Mouse (Mus musculus) limb, embryonic 12.5 days (tissue): ENCODE measurements around the gene Urgcp. TPM values are rescaled to one million over a fixed set of nuclear protein-coding genes. Genes with fewer than 3 reads are reported as not detected.
A peak's percentile ranks its signal among the peaks of the same experiment; 100 is the strongest.

ENCODE experiments used
- ATAC-seq: fragments of 200-750 bp; cut with Nextera tagmentation; 2 replicates; pipeline ENCODE4 v1.8.0; 2017; ENCODE audit warnings: low read depth, moderate TSS enrichment; ENCODE audit not compliant: insufficient number of reproducible peaks, insufficient read depth, low FRiP score, low TSS enrichment
- H3K27ac ChIP-seq: fragments of 300-500 bp; sonication (generic); 2 replicates; pipeline ENCODE4 v1.5.1; 2016; ENCODE audit warnings: mild to moderate bottlenecking, moderate library complexity
- H3K27me3 ChIP-seq: fragments of 300-500 bp; sonication (generic); 2 replicates; pipeline ENCODE4 v1.6.1; 2016; ENCODE audit warnings: mild to moderate bottlenecking, moderate library complexity
- H3K36me3 ChIP-seq: fragments of 300-500 bp; sonication (generic); 2 replicates; pipeline ENCODE4 v1.6.1; 2016; ENCODE audit warnings: mild to moderate bottlenecking, moderate library complexity
- H3K4me1 ChIP-seq: fragments of 300-500 bp; sonication (generic); replicated peaks from 2 replicates; pipeline ENCODE4 v1.6.1; 2016
- H3K4me2 ChIP-seq: fragments of 300-500 bp; sonication (generic); 2 replicates; pipeline ENCODE4 v1.6.1; 2016; ENCODE audit warnings: mild to moderate bottlenecking, moderate library complexity
- H3K4me3 ChIP-seq: fragments of 300-500 bp; sonication (generic); replicated peaks from 2 replicates; pipeline ENCODE4 v1.5.1; 2016; ENCODE audit warnings: mild to moderate bottlenecking
- H3K9ac ChIP-seq: fragments of 300-500 bp; sonication (generic); replicated peaks from 2 replicates; pipeline ENCODE4 v1.6.1; 2016; ENCODE audit warnings: mild to moderate bottlenecking, moderate library complexity
- H3K9me3 ChIP-seq: fragments of 300-500 bp; sonication (generic); 2 replicates; pipeline ENCODE4 v1.6.1; 2016; ENCODE audit warnings: mild to moderate bottlenecking, moderate library complexity
- WGBS: fragments of 180-500 bp; shearing (Covaris S2); methylation state at CpG from one replicate; pipeline ENCODE4 v1.1.7; 2016; 5-methylcytosine and 5-hydroxymethylcytosine counted together
- polyA plus RNA-seq: library from polyadenylated mRNA; unstranded; fragments of >200 nt; fragmentation: Nextera tagmentation; extraction: Ambion mirVana; gene quantifications from 2 replicates; pipeline ENCODE4 v1.2.1, GENCODE M21; 2016

The Urgcp gene
- polyA plus RNA-seq, 1 experiment from 2014 or later: 24.6 TPM

GRCm38 (mm10) chr11:5782199-5782944 is 20.2 kb upstream of the Urgcp start:
- H3K4me1 ChIP-seq: peaks cover 1% of the 10 kb centered on the region
- H3K27ac ChIP-seq: no peak overlapping the region
- H3K4me2 ChIP-seq: no peak overlapping the region
- no peaks in the 10 kb centered on the region for H3K9me3 ChIP-seq
- no peak overlapping the region for H3K9ac ChIP-seq
- WGBS: 71% methylated on average over 8 of the region's 8 CpGs
- H3K27me3 ChIP-seq: no peaks in the 10 kb centered on the region
- H3K4me3 ChIP-seq: no peak overlapping the region
- H3K36me3 ChIP-seq: peaks cover 8% of the 10 kb centered on the region
- ATAC-seq: no peak

GRCm38 (mm10) chr11:5780035-5780499 is 17.9 kb upstream of the Urgcp start:
- 95% methylated on average over 6 of the region's 6 CpGs for WGBS
- no peak overlapping the region for H3K9ac ChIP-seq
- no peaks in the 10 kb centered on the region for H3K9me3 ChIP-seq
- no peak for ATAC-seq
- peaks cover 8% of the 10 kb centered on the region for H3K36me3 ChIP-seq
- H3K27me3 ChIP-seq: no peaks in the 10 kb centered on the region
- H3K4me2 ChIP-seq: no peak overlapping the region
- no peaks in the 10 kb centered on the region for H3K4me1 ChIP-seq
- H3K27ac ChIP-seq: no peak overlapping the region
- no peak overlapping the region for H3K4me3 ChIP-seq

- WGBS: 59% methylated on average over 2 of the region's 2 CpGs
- H3K4me2 ChIP-seq: no peak overlapping the region
- H3K9ac ChIP-seq: no peak overlapping the region
- peaks cover 8% of the 10 kb centered on the region for H3K36me3 ChIP-seq
- peaks cover under 1% of the 10 kb centered on the region; the same call in 1 of the 2 replicates for H3K9me3 ChIP-seq
- H3K27me3 ChIP-seq: no peaks in the 10 kb centered on the region
- ATAC-seq: no peak
- H3K27ac ChIP-seq: no peak overlapping the region
- no peak overlapping the region for H3K4me3 ChIP-seq
- H3K4me1 ChIP-seq: no peaks in the 10 kb centered on the region
These were observed 16.3 kb upstream of the Urgcp start for GRCm38 (mm10) chr11:5778481-5778880.

GRCm38 (mm10) chr11:5766019-5766418 is 3.8 kb upstream of the Urgcp start:
- H3K4me2 ChIP-seq: no peak overlapping the region
- peaks cover 5% of the 10 kb centered on the region; the same call in 1 of the 2 replicates for H3K4me1 ChIP-seq
- 90% methylated on average over 6 of the region's 6 CpGs for WGBS
- no peaks in the 10 kb centered on the region for H3K27me3 ChIP-seq
- H3K9ac ChIP-seq: no peak overlapping the region
- peaks cover 12% of the 10 kb centered on the region for H3K36me3 ChIP-seq
- no peak overlapping the region for H3K4me3 ChIP-seq
- H3K27ac ChIP-seq: no peak overlapping the region
- no peak for ATAC-seq
- H3K9me3 ChIP-seq: no peaks in the 10 kb centered on the region

- H3K4me1 ChIP-seq: peaks cover 13% of the 10 kb centered on the region; the same call in 1 of the 2 replicates
- H3K9me3 ChIP-seq: no peaks in the 10 kb centered on the region
- H3K4me2 ChIP-seq: peak overlapping the region; percentile 79
- ATAC-seq: no peak; the same call in 1 of the 2 replicates
- H3K9ac ChIP-seq: peak overlapping the region; percentile 81; the same call in 1 of the 2 replicates
- no peaks in the 10 kb centered on the region for H3K27me3 ChIP-seq
- WGBS: 24% methylated on average over 6 of the region's 6 CpGs
- H3K36me3 ChIP-seq: peaks cover 7% of the 10 kb centered on the region; the same call in 1 of the 2 replicates
- peak overlapping the region; percentile 70 for H3K4me3 ChIP-seq
- peak overlapping the region; percentile 46; the same call in 1 of the 2 replicates for H3K27ac ChIP-seq
These were observed 432 bp upstream of the Urgcp start for GRCm38 (mm10) chr11:5762633-5762982.

- H3K27me3 ChIP-seq: no peaks in the 10 kb centered on the region
- 0 out of 2 replicates have a peak, but pooled peaks cover 4% of the 10 kb centered on the region for H3K4me1 ChIP-seq
- H3K36me3 ChIP-seq: peaks cover 11% of the 10 kb centered on the region; the same call in 1 of the 2 replicates
- no peak overlapping the region for H3K27ac ChIP-seq
- peaks cover 6% of the 10 kb centered on the region; the same call in 1 of the 2 replicates for H3K9me3 ChIP-seq
- no peak overlapping the region for H3K4me2 ChIP-seq
- no peak for ATAC-seq
- no peak overlapping the region for H3K4me3 ChIP-seq
- WGBS: 78% methylated on average over 2 of the region's 2 CpGs
- H3K9ac ChIP-seq: no peak overlapping the region
These were observed 8.4 kb downstream of the Urgcp start for GRCm38 (mm10) chr11:5753755-5754154.

- Histone ChIP-seq H3K9ac (no peak overlapping the region), H3K4me3 (no peak overlapping the region), H3K36me3 (peaks cover 5% of the 10 kb centered on the region; the same call in 1 of the 2 replicates), H3K27ac (no peak overlapping the region), H3K4me2 (no peak overlapping the region), H3K27me3 (no peaks in the 10 kb centered on the region), H3K4me1 (peaks cover 7% of the 10 kb centered on the region), H3K9me3 (no peaks in the 10 kb centered on the region)
- 76% methylated on average over 2 of the region's 2 CpGs for WGBS
- no peak for ATAC-seq
These were observed 17.2 kb downstream of the Urgcp start for GRCm38 (mm10) chr11:5744951-5745350.

- Histone ChIP-seq H3K27me3 (no peaks in the 10 kb centered on the region), H3K36me3 (no peaks in the 10 kb centered on the region), H3K27ac (no peak overlapping the region), H3K4me3 (no peak overlapping the region), H3K9ac (no peak overlapping the region), H3K4me2 (no peak overlapping the region), H3K4me1 (peaks cover 11% of the 10 kb centered on the region), H3K9me3 (no peaks in the 10 kb centered on the region)
- no peak for ATAC-seq
- WGBS: 80% methylated on average over 7 of the region's 7 CpGs
These were observed 20.1 kb downstream of the Urgcp start for GRCm38 (mm10) chr11:5742106-5742505.

GRCm38 (mm10) chr11:5740965-5741627 is 21.1 kb downstream of the Urgcp start:
- peak overlapping the region; percentile 95 for H3K9ac ChIP-seq
- H3K4me3 ChIP-seq: peak overlapping the region; percentile 90
- WGBS: under 1% methylated on average over 47 of the region's 50 CpGs
- H3K27ac ChIP-seq: peak overlapping the region; percentile 85
- H3K9me3 ChIP-seq: no peaks in the 10 kb centered on the region
- peaks cover 11% of the 10 kb centered on the region for H3K4me1 ChIP-seq
- H3K4me2 ChIP-seq: peak overlapping the region; percentile 88
- peak; percentile 78 for ATAC-seq
- H3K27me3 ChIP-seq: no peaks in the 10 kb centered on the region
- H3K36me3 ChIP-seq: no peaks in the 10 kb centered on the region

- H3K9me3 ChIP-seq: no peaks in the 10 kb centered on the region
- ATAC-seq: peak; percentile 70
- H3K9ac ChIP-seq: peak overlapping the region; percentile 95
- H3K4me2 ChIP-seq: peak overlapping the region; percentile 88
- H3K27ac ChIP-seq: peak overlapping the region; percentile 85
- H3K4me1 ChIP-seq: peaks cover 11% of the 10 kb centered on the region
- peak overlapping the region; percentile 90 for H3K4me3 ChIP-seq
- H3K36me3 ChIP-seq: no peaks in the 10 kb centered on the region
- no peaks in the 10 kb centered on the region for H3K27me3 ChIP-seq
- 2% methylated on average over 26 of the region's 26 CpGs for WGBS
These were observed 21.6 kb downstream of the Urgcp start for GRCm38 (mm10) chr11:5740599-5740964.

- peak overlapping the region; percentile 88; the same call in 1 of the 2 replicates for H3K4me2 ChIP-seq
- H3K4me1 ChIP-seq: peaks cover 11% of the 10 kb centered on the region
- H3K9me3 ChIP-seq: no peaks in the 10 kb centered on the region
- H3K27ac ChIP-seq: no peak overlapping the region
- peak overlapping the region; percentile 90; the same call in 1 of the 2 replicates for H3K4me3 ChIP-seq
- H3K27me3 ChIP-seq: no peaks in the 10 kb centered on the region
- H3K9ac ChIP-seq: no peak overlapping the region
- no peak for ATAC-seq
- WGBS: 68% methylated on average over 3 of the region's 3 CpGs
- no peaks in the 10 kb centered on the region for H3K36me3 ChIP-seq
These were observed 22.3 kb downstream of the Urgcp start for GRCm38 (mm10) chr11:5739846-5740245.
